Mouse (Mus musculus) central nervous system, embryonic 14 days (tissue): ENCODE data around the gene Rbbp6. TPM values are rescaled to one million over a fixed set of nuclear protein-coding genes. Genes with fewer than 3 reads are reported as not detected.

Experiments
- polyA plus RNA-seq: library from polyadenylated mRNA; depleted of rRNA; stranded (reverse); fragments of >200 nt; gene quantifications from 2 replicates; pipeline ENCODE4 v1.2.3, GENCODE M21; 2012; rRNA removed

The Rbbp6 gene
- polyA plus RNA-seq = 71.1 and 74.4 TPM in 2 replicates

GRCm38 (mm10) chr7:122965386-122965785 lies at the start of gene Rbbp6:
TSS of gene Rbbp6 (plus strand) at chr7:122965686.

Other genes starting within 250 kb of the Rbbp6 start
- 74.1 and 75.4 TPM in 2 replicates for gene Tnrc6a, start 158.2 kb downstream of the Rbbp6 start, polyA plus RNA-seq
- 0.18 and 0.21 TPM in 2 replicates for gene Slc5a11, start 249.1 kb downstream of the Rbbp6 start, polyA plus RNA-seq